7 mouse cellular contexts compared by ENCODE assay signal in genomic region chr12:76822651-76823041, GRCm38 (mm10). TPM values are rescaled to one million over a fixed set of nuclear protein-coding genes. Genes with fewer than 3 reads are reported as not detected.
DNase-seq lines count a peak whose midpoint lies in the region; ATAC-seq and TF ChIP-seq lines count a peak whose summit lies in the region.

TSS of gene Rab15 (minus strand) at chr12:76822908.

- H3K4me3 ChIP-seq in forebrain, embryonic 16.5 days (replicated peaks; ENCODE audit: low read length) = peak within 1 kb of the TSS; percentile 79
- peak within 1 kb of the TSS; percentile 69 for H3K4me3 ChIP-seq in limb, embryonic 14.5 days (replicated peaks; ENCODE audit: low read length)
- H3K4me3 ChIP-seq in stomach, embryonic 15.5 days (replicated peaks) = peak within 1 kb of the TSS; percentile 62

- no peak for DNase-seq in layer of hippocampus, adult 8-10 months (ENCODE audit: low spot score in 2 of 2)
- DNase-seq in layer of hippocampus, adult 11-12 months (ENCODE audit: low spot score) = no peak
- DNase-seq in cerebellum, postnatal 25 days = peak; percentile 68 to 74
- DNase-seq in limb, embryonic 14.5 days (ENCODE audit: low spot score) = no peak
- DNase-seq in testis, postnatal 10 days (ENCODE audit: low spot score) = no peak

- WGBS in forebrain, embryonic 16.5 days = 3% methylated on average over 17 of the region's 17 CpGs
- WGBS in limb, embryonic 14.5 days = 1% methylated on average over 13 of the region's 17 CpGs
- WGBS in stomach, embryonic 15.5 days = 4% methylated on average over 17 of the region's 17 CpGs

- H3K27ac ChIP-seq in forebrain, embryonic 16.5 days (ENCODE audit: low read length) = peak within 1 kb of the TSS; percentile 54
- H3K27ac ChIP-seq in limb, embryonic 14.5 days (replicated peaks; ENCODE audit: low read depth, low read length) = no peak within 1 kb of the TSS
- peak within 1 kb of the TSS; percentile 32; the same call in 1 of the 2 replicates for H3K27ac ChIP-seq in stomach, embryonic 15.5 days

- H3K9me3 ChIP-seq in forebrain, embryonic 16.5 days (ENCODE audit: control insufficient read depth, low read length) = no peaks in the 10 kb centered on the region
- H3K9me3 ChIP-seq in limb, embryonic 14.5 days (ENCODE audit: control insufficient read depth, low read length) = no peaks in the 10 kb centered on the region
- no peaks in the 10 kb centered on the region for H3K9me3 ChIP-seq in stomach, embryonic 15.5 days

- ATAC-seq in forebrain, embryonic 16.5 days = no peak
- peak; percentile 5; the same call in 1 of the 2 replicates for ATAC-seq in limb, embryonic 14.5 days (ENCODE audit: low FRiP score, low read depth)
- no peak for ATAC-seq in stomach, embryonic 15.5 days (ENCODE audit: insufficient read depth, low FRiP score, low read depth)

- peaks cover 16% of the 10 kb centered on the region for H3K4me1 ChIP-seq in forebrain, embryonic 16.5 days (replicated peaks; ENCODE audit: control insufficient read depth, insufficient read depth, low read length)
- peaks cover 23% of the 10 kb centered on the region for H3K4me1 ChIP-seq in limb, embryonic 14.5 days (ENCODE audit: control insufficient read depth, insufficient read depth, low read length)
- peaks cover 33% of the 10 kb centered on the region for H3K4me1 ChIP-seq in stomach, embryonic 15.5 days

- H3K27me3 ChIP-seq in forebrain, embryonic 16.5 days (replicated peaks; ENCODE audit: control insufficient read depth, insufficient read depth, low read length) = no peaks in the 10 kb centered on the region; the same call in 1 of the 2 replicates
- H3K27me3 ChIP-seq in limb, embryonic 14.5 days (ENCODE audit: control insufficient read depth, insufficient read depth, low read length) = no peaks in the 10 kb centered on the region
- H3K27me3 ChIP-seq in stomach, embryonic 15.5 days (replicated peaks) = no peaks in the 10 kb centered on the region

- no peak for TF ChIP-seq POLR2A in limb, embryonic 14.5 days (IDR thresholded peaks at IDR 0.05; ENCODE audit: borderline replicate concordance, extremely low read depth, insufficient read depth, insufficient read length)

- peak within 1 kb of the TSS; percentile 83 for H3K4me2 ChIP-seq in forebrain, embryonic 16.5 days (ENCODE audit: low read length)
- H3K4me2 ChIP-seq in limb, embryonic 14.5 days (replicated peaks; ENCODE audit: low read depth, low read length, severe bottlenecking) = peak within 1 kb of the TSS; percentile 88
- peak within 1 kb of the TSS; percentile 90 for H3K4me2 ChIP-seq in stomach, embryonic 15.5 days

- H3K36me3 ChIP-seq in forebrain, embryonic 16.5 days (ENCODE audit: control insufficient read depth, insufficient read depth) = no peaks in the 10 kb centered on the region
- H3K36me3 ChIP-seq in limb, embryonic 14.5 days (ENCODE audit: control insufficient read depth, insufficient read depth, low read length) = no peaks in the 10 kb centered on the region
- no peaks in the 10 kb centered on the region for H3K36me3 ChIP-seq in stomach, embryonic 15.5 days

- H3K9ac ChIP-seq in forebrain, embryonic 16.5 days (replicated peaks; ENCODE audit: low read depth, low read length) = peak within 1 kb of the TSS; percentile 91
- H3K9ac ChIP-seq in limb, embryonic 14.5 days (ENCODE audit: low read depth, low read length, severe bottlenecking) = peak within 1 kb of the TSS; percentile 86
- H3K9ac ChIP-seq in stomach, embryonic 15.5 days = peak within 1 kb of the TSS; percentile 69

RNA-seq across cellular contexts. Expression of gene Rab15, which starts in this region (rescaled TPM):
- 100 to 1,000 TPM; 153 to 196 (median 173) TPM for total RNA-seq in layer of hippocampus, adult 8-10 months (2022)
- polyA plus RNA-seq in forebrain, embryonic 16.5 days (2015; fragmentation: Nextera tagmentation; extraction: Ambion mirVana) = 27.7 and 34.4 TPM in 2 replicates
- 22.2 and 23.3 TPM in 2 replicates for polyA plus RNA-seq in limb, embryonic 14.5 days (2012; rRNA removed)
- 22.2 and 24.9 TPM in 2 replicates for polyA plus RNA-seq in limb, embryonic 14.5 days (2014; fragmentation: Nextera tagmentation; extraction: Ambion mirVana)
- polyA plus RNA-seq in stomach, embryonic 15.5 days (2015; fragmentation: Nextera tagmentation; extraction: Ambion mirVana) = 32.3 and 37.8 TPM in 2 replicates

Comparison
In these comparisons a context has a peak if more than half of its experiments do, and no peak if none do; other contexts are left out.
1. DNase-seq: peak in cerebellum, postnatal 25 days (2 of 2); none in layer of hippocampus, adult 8-10 months (0 of 2), layer of hippocampus, adult 11-12 months (single experiment), limb, embryonic 14.5 days (single experiment) and testis, postnatal 10 days (single experiment).
2. Peak in every context shown above with its lines, with median percentiles within 50 percentile points of each other: H3K4me2 ChIP-seq, H3K4me3 ChIP-seq and H3K9ac ChIP-seq.